Mouse (Mus musculus): ENCODE data around the gene Isoc2a. TPM values are rescaled to one million over a fixed set of nuclear protein-coding genes. Genes with fewer than 3 reads are reported as not detected.

Isoc2a gene
- total and polyA plus RNA-seq, 2 experiments from 2014 or later = 1.4 to 15.2 TPM

- Histone ChIP-seq H3K27me3 (ENCODE audit: control insufficient read depth, insufficient read depth, low read length) (no peaks in the 10 kb centered on the region), H3K36me3 (replicated peaks; ENCODE audit: control insufficient read depth, insufficient read depth, low read length) (no peaks in the 10 kb centered on the region), H3K4me2 (ENCODE audit: low read depth, low read length) (no peak overlapping the region), H3K4me1 (ENCODE audit: control insufficient read depth, insufficient read depth) (peaks cover 10% of the 10 kb centered on the region), H3K9me3 (replicated peaks; ENCODE audit: control insufficient read depth, low read length) (no peaks in the 10 kb centered on the region), H3K9ac (replicated peaks; ENCODE audit: low read depth, low read length) (no peak overlapping the region), H3K27ac (ENCODE audit: low read depth) (no peak overlapping the region), H3K4me3 (ENCODE audit: low read depth, low read length) (no peak overlapping the region)
- ATAC-seq (ENCODE audit: insufficient read depth, low read depth) (no peak), DNase-seq (ENCODE audit: low spot score) (no peak)
- peak; percentile 46 for TF ChIP-seq CTCF (IDR thresholded peaks at IDR 0.05; ENCODE audit: low read depth)
- TF ChIP-seq EP300 (IDR thresholded peaks at IDR 0.05; ENCODE audit: low read depth) = no peak
- 32% methylated on average over 9 of the region's 9 CpGs for WGBS
Observed at GRCm38 (mm10) chr7:4911561-4911960, 34.6 kb downstream of the Isoc2a start.

- H3K4me3 ChIP-seq (ENCODE audit: low read depth, low read length) = no peak overlapping the region
- TF ChIP-seq EP300 (IDR thresholded peaks at IDR 0.05; ENCODE audit: low read depth) (no peak), CTCF (IDR thresholded peaks at IDR 0.05; ENCODE audit: low read depth) (no peak)
- DNase-seq (ENCODE audit: low spot score) (no peak), ATAC-seq (ENCODE audit: insufficient read depth, low read depth) (no peak)
- WGBS = 61% methylated on average over 5 of the region's 5 CpGs
- H3K4me2 ChIP-seq (ENCODE audit: low read depth, low read length) = no peak overlapping the region
- H3K27me3 ChIP-seq (ENCODE audit: control insufficient read depth, insufficient read depth, low read length) = no peaks in the 10 kb centered on the region
- H3K27ac ChIP-seq (ENCODE audit: low read depth) = no peak overlapping the region
- no peaks in the 10 kb centered on the region for H3K36me3 ChIP-seq (replicated peaks; ENCODE audit: control insufficient read depth, insufficient read depth, low read length)
- H3K4me1 ChIP-seq (ENCODE audit: control insufficient read depth, insufficient read depth) = peaks cover 10% of the 10 kb centered on the region
- no peaks in the 10 kb centered on the region for H3K9me3 ChIP-seq (replicated peaks; ENCODE audit: control insufficient read depth, low read length)
- no peak overlapping the region for H3K9ac ChIP-seq (replicated peaks; ENCODE audit: low read depth, low read length)
Observed at GRCm38 (mm10) chr7:4912248-4912647, 35.3 kb downstream of the Isoc2a start.

- H3K4me2 ChIP-seq (ENCODE audit: low read depth, low read length) = peak within 1 kb of the TSS; percentile 86
- peak; percentile 93 for DNase-seq (ENCODE audit: low spot score)
- H3K27ac ChIP-seq (ENCODE audit: low read depth) = peak within 1 kb of the TSS; percentile 96
- WGBS = under 1% methylated on average over 52 of the region's 56 CpGs
- H3K9ac ChIP-seq (replicated peaks; ENCODE audit: low read depth, low read length) = peak within 1 kb of the TSS; percentile 79
- H3K36me3 ChIP-seq (replicated peaks; ENCODE audit: control insufficient read depth, insufficient read depth, low read length) = peaks cover 27% of the 10 kb centered on the region
- peak within 1 kb of the TSS; percentile 90 for H3K4me3 ChIP-seq (ENCODE audit: low read depth, low read length)
- H3K9me3 ChIP-seq (replicated peaks; ENCODE audit: control insufficient read depth, low read length) = no peaks in the 10 kb centered on the region
- peaks cover 10% of the 10 kb centered on the region for H3K4me1 ChIP-seq (ENCODE audit: control insufficient read depth, insufficient read depth)
- ATAC-seq (ENCODE audit: insufficient read depth, low read depth) = peak; percentile 89
- no peaks in the 10 kb centered on the region for H3K27me3 ChIP-seq (ENCODE audit: control insufficient read depth, insufficient read depth, low read length)
- 0 out of 2 replicates have a peak, but pooled peaks have one; percentile 63 for TF ChIP-seq EP300 (IDR thresholded peaks at IDR 0.05; ENCODE audit: low read depth)
- no peak for TF ChIP-seq CTCF (IDR thresholded peaks at IDR 0.05; ENCODE audit: low read depth)
Observed at GRCm38 (mm10) chr7:4915007-4915665, 38.2 kb downstream of the Isoc2a start, which contains the start of gene Zfp628. Zfp628 (plus strand) TSS chr7:4915217.

GRCm38 (mm10) chr7:4915669-4916416 is 38.9 kb downstream of the Isoc2a start:
- Histone ChIP-seq H3K4me3 (ENCODE audit: low read depth, low read length) (peak overlapping the region; percentile 90), H3K27ac (ENCODE audit: low read depth) (peak overlapping the region; percentile 96), H3K4me2 (ENCODE audit: low read depth, low read length) (peak overlapping the region; percentile 86), H3K4me1 (ENCODE audit: control insufficient read depth, insufficient read depth) (peaks cover 10% of the 10 kb centered on the region), H3K27me3 (ENCODE audit: control insufficient read depth, insufficient read depth, low read length) (no peaks in the 10 kb centered on the region), H3K9ac (replicated peaks; ENCODE audit: low read depth, low read length) (peak overlapping the region; percentile 79), H3K9me3 (replicated peaks; ENCODE audit: control insufficient read depth, low read length) (no peaks in the 10 kb centered on the region), H3K36me3 (replicated peaks; ENCODE audit: control insufficient read depth, insufficient read depth, low read length) (peaks cover 32% of the 10 kb centered on the region)
- ATAC-seq (ENCODE audit: insufficient read depth, low read depth) (peak; percentile 28; the same call in 1 of the 2 replicates), DNase-seq (ENCODE audit: low spot score) (peak; percentile 26)
- WGBS = 22% methylated on average over 14 of the region's 14 CpGs
- TF ChIP-seq EP300 (IDR thresholded peaks at IDR 0.05; ENCODE audit: low read depth) (no peak), CTCF (IDR thresholded peaks at IDR 0.05; ENCODE audit: low read depth) (no peak)

GRCm38 (mm10) chr7:4917494-4917893 is 40.5 kb downstream of the Isoc2a start:
- no peak overlapping the region for H3K9ac ChIP-seq (replicated peaks; ENCODE audit: low read depth, low read length)
- H3K4me1 ChIP-seq (ENCODE audit: control insufficient read depth, insufficient read depth) = peaks cover 12% of the 10 kb centered on the region
- no peak overlapping the region for H3K4me3 ChIP-seq (ENCODE audit: low read depth, low read length)
- H3K27me3 ChIP-seq (ENCODE audit: control insufficient read depth, insufficient read depth, low read length) = no peaks in the 10 kb centered on the region
- ATAC-seq (ENCODE audit: insufficient read depth, low read depth) (no peak), DNase-seq (ENCODE audit: low spot score) (no peak)
- TF ChIP-seq EP300 (IDR thresholded peaks at IDR 0.05; ENCODE audit: low read depth) = no peak
- no peak for TF ChIP-seq CTCF (IDR thresholded peaks at IDR 0.05; ENCODE audit: low read depth)
- H3K9me3 ChIP-seq (replicated peaks; ENCODE audit: control insufficient read depth, low read length) = no peaks in the 10 kb centered on the region
- 93% methylated on average over 2 of the region's 2 CpGs for WGBS
- H3K36me3 ChIP-seq (replicated peaks; ENCODE audit: control insufficient read depth, insufficient read depth, low read length) = peaks cover 32% of the 10 kb centered on the region
- H3K27ac ChIP-seq (ENCODE audit: low read depth) = no peak overlapping the region
- no peak overlapping the region for H3K4me2 ChIP-seq (ENCODE audit: low read depth, low read length)
